Mouse (Mus musculus): ENCODE data around the gene Cyb561. TPM values are rescaled to one million over a fixed set of nuclear protein-coding genes. Genes with fewer than 3 reads are reported as not detected.

The Cyb561 gene
- polyA plus RNA-seq, 1 experiment: 21.4 TPM

- no peaks in the 10 kb centered on the region for H3K36me3 ChIP-seq (ENCODE audit: control insufficient read depth, insufficient read depth, low read length, poor library complexity, severe bottlenecking)
These were observed 21.5 kb upstream of the Cyb561 start for GRCm38 (mm10) chr11:105974593-105974992.

DNA sequence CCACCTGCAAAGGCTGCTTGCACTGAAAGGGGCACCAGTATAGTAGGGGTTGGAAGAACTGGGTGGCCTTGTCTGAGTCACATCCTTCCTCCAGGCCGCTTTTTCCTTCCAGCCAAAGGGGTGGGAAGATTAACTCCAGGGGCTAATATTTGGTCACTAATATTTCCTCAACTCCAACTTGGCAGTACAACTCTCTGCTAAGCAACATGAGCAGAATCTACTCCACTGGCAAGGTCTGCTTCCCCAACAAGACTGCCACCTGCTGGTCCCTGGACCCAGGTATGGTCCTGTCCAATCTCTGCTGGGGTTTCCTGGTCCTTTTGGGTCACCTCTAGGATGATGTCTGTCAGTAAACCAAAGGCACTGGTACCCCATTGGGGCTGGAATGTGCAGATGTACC lies 16.4 kb upstream of the Cyb561 start:
- Histone ChIP-seq H3K27me3 (ENCODE audit: control insufficient read depth, insufficient read depth, low read length, poor library complexity, severe bottlenecking) (no peaks in the 10 kb centered on the region; the same call in 1 of the 2 replicates), H3K36me3 (ENCODE audit: control insufficient read depth, insufficient read depth, low read length, poor library complexity, severe bottlenecking) (no peaks in the 10 kb centered on the region), H3K9ac (ENCODE audit: low read depth, poor library complexity, severe bottlenecking) (no peak overlapping the region), H3K27ac (ENCODE audit: insufficient read depth, low read length) (no peak overlapping the region), H3K4me1 (ENCODE audit: control insufficient read depth, insufficient read depth, low read length) (no peaks in the 10 kb centered on the region), H3K4me3 (ENCODE audit: low read depth, low read length) (no peak overlapping the region), H3K9me3 (replicated peaks; ENCODE audit: control insufficient read depth, insufficient read depth, low read length, poor library complexity, severe bottlenecking) (no peaks in the 10 kb centered on the region)
- TF ChIP-seq POLR2A (IDR thresholded peaks at IDR 0.05; ENCODE audit: insufficient read depth, low read length) (no peak), CTCF (IDR thresholded peaks at IDR 0.05; ENCODE audit: low read depth, low read length) (peak; percentile 64), EP300 (IDR thresholded peaks at IDR 0.05; ENCODE audit: insufficient read depth, low read depth, low read length) (no peak)

More at GRCm38 (mm10) chr11:105974593-105974992, 21.5 kb upstream of the Cyb561 start:
- Histone ChIP-seq H3K4me1 (ENCODE audit: control insufficient read depth, insufficient read depth, low read length) (no peaks in the 10 kb centered on the region), H3K9me3 (replicated peaks; ENCODE audit: control insufficient read depth, insufficient read depth, low read length, poor library complexity, severe bottlenecking) (no peaks in the 10 kb centered on the region), H3K27me3 (ENCODE audit: control insufficient read depth, insufficient read depth, low read length, poor library complexity, severe bottlenecking) (no peaks in the 10 kb centered on the region), H3K27ac (ENCODE audit: insufficient read depth, low read length) (no peak overlapping the region), H3K4me3 (ENCODE audit: low read depth, low read length) (no peak overlapping the region), H3K9ac (ENCODE audit: low read depth, poor library complexity, severe bottlenecking) (no peak overlapping the region)
- TF ChIP-seq CTCF (IDR thresholded peaks at IDR 0.05; ENCODE audit: low read depth, low read length) (no peak), POLR2A (IDR thresholded peaks at IDR 0.05; ENCODE audit: insufficient read depth, low read length) (no peak), EP300 (IDR thresholded peaks at IDR 0.05; ENCODE audit: insufficient read depth, low read depth, low read length) (no peak)

DNA sequence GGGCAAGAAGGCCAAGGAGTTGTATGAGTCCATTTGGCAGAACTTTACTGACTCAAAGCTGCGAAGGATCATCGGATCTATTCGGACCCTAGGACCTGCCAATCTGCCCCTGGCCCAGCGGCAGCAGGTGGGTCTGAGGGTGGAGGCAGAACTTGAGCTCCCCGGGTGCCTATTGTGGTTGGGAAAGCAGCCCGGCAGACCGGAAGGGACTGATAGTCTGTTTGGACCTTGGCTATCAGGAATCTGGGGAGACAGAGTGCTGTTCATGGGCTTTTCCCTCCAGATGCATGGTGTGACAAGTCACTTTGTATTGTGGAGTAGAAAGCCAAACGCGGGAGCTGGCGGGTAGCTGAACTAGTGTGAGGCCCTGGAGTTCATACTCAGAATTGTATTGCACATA lies 15.8 kb upstream of the Cyb561 start:
- Histone ChIP-seq H3K9me3 (replicated peaks; ENCODE audit: control insufficient read depth, insufficient read depth, low read length, poor library complexity, severe bottlenecking) (no peaks in the 10 kb centered on the region), H3K4me1 (ENCODE audit: control insufficient read depth, insufficient read depth, low read length) (no peaks in the 10 kb centered on the region), H3K4me3 (ENCODE audit: low read depth, low read length) (no peak overlapping the region), H3K27me3 (ENCODE audit: control insufficient read depth, insufficient read depth, low read length, poor library complexity, severe bottlenecking) (no peaks in the 10 kb centered on the region; the same call in 1 of the 2 replicates), H3K9ac (ENCODE audit: low read depth, poor library complexity, severe bottlenecking) (no peak overlapping the region), H3K27ac (ENCODE audit: insufficient read depth, low read length) (no peak overlapping the region), H3K36me3 (ENCODE audit: control insufficient read depth, insufficient read depth, low read length, poor library complexity, severe bottlenecking) (no peaks in the 10 kb centered on the region)
- no peak for TF ChIP-seq CTCF (IDR thresholded peaks at IDR 0.05; ENCODE audit: low read depth, low read length)
- TF ChIP-seq POLR2A (IDR thresholded peaks at IDR 0.05; ENCODE audit: insufficient read depth, low read length): no peak
- TF ChIP-seq EP300 (IDR thresholded peaks at IDR 0.05; ENCODE audit: insufficient read depth, low read depth, low read length): no peak

GRCm38 (mm10) chr11:105967741-105968574 lies 14.8 kb upstream of the Cyb561 start, which contains the start of gene Ace:
TSS of gene Ace (plus strand) at chr11:105967945.
- H3K9ac ChIP-seq (ENCODE audit: low read depth, poor library complexity, severe bottlenecking): peak within 1 kb of the TSS; percentile 48
- H3K36me3 ChIP-seq (ENCODE audit: control insufficient read depth, insufficient read depth, low read length, poor library complexity, severe bottlenecking): no peaks in the 10 kb centered on the region
- H3K27ac ChIP-seq (ENCODE audit: insufficient read depth, low read length): no peak within 1 kb of the TSS
- TF ChIP-seq EP300 (IDR thresholded peaks at IDR 0.05; ENCODE audit: insufficient read depth, low read depth, low read length): no peak
- TF ChIP-seq POLR2A (IDR thresholded peaks at IDR 0.05; ENCODE audit: insufficient read depth, low read length): no peak
- no peak for TF ChIP-seq CTCF (IDR thresholded peaks at IDR 0.05; ENCODE audit: low read depth, low read length)
- peak within 1 kb of the TSS; percentile 74 for H3K4me3 ChIP-seq (ENCODE audit: low read depth, low read length)
- no peaks in the 10 kb centered on the region; the same call in 1 of the 2 replicates for H3K27me3 ChIP-seq (ENCODE audit: control insufficient read depth, insufficient read depth, low read length, poor library complexity, severe bottlenecking)
- no peaks in the 10 kb centered on the region for H3K4me1 ChIP-seq (ENCODE audit: control insufficient read depth, insufficient read depth, low read length)
- H3K9me3 ChIP-seq (replicated peaks; ENCODE audit: control insufficient read depth, insufficient read depth, low read length, poor library complexity, severe bottlenecking): no peaks in the 10 kb centered on the region

- Histone ChIP-seq H3K4me1 (ENCODE audit: control insufficient read depth, insufficient read depth, low read length) (no peaks in the 10 kb centered on the region), H3K9ac (ENCODE audit: low read depth, poor library complexity, severe bottlenecking) (no peak overlapping the region), H3K36me3 (ENCODE audit: control insufficient read depth, insufficient read depth, low read length, poor library complexity, severe bottlenecking) (no peaks in the 10 kb centered on the region), H3K27me3 (ENCODE audit: control insufficient read depth, insufficient read depth, low read length, poor library complexity, severe bottlenecking) (no peaks in the 10 kb centered on the region; the same call in 1 of the 2 replicates), H3K27ac (ENCODE audit: insufficient read depth, low read length) (no peak overlapping the region), H3K4me3 (ENCODE audit: low read depth, low read length) (no peak overlapping the region), H3K9me3 (replicated peaks; ENCODE audit: control insufficient read depth, insufficient read depth, low read length, poor library complexity, severe bottlenecking) (no peaks in the 10 kb centered on the region)
- TF ChIP-seq CTCF (IDR thresholded peaks at IDR 0.05; ENCODE audit: low read depth, low read length) (no peak), POLR2A (IDR thresholded peaks at IDR 0.05; ENCODE audit: insufficient read depth, low read length) (no peak), EP300 (IDR thresholded peaks at IDR 0.05; ENCODE audit: insufficient read depth, low read depth, low read length) (no peak)
These were observed 13.2 kb upstream of the Cyb561 start for GRCm38 (mm10) chr11:105966288-105966687.

GRCm38 (mm10) chr11:105964691-105965090 lies 11.6 kb upstream of the Cyb561 start:
- Histone ChIP-seq H3K27me3 (ENCODE audit: control insufficient read depth, insufficient read depth, low read length, poor library complexity, severe bottlenecking) (no peaks in the 10 kb centered on the region; the same call in 1 of the 2 replicates), H3K27ac (ENCODE audit: insufficient read depth, low read length) (no peak overlapping the region), H3K4me1 (ENCODE audit: control insufficient read depth, insufficient read depth, low read length) (no peaks in the 10 kb centered on the region), H3K4me3 (ENCODE audit: low read depth, low read length) (no peak overlapping the region), H3K9me3 (replicated peaks; ENCODE audit: control insufficient read depth, insufficient read depth, low read length, poor library complexity, severe bottlenecking) (no peaks in the 10 kb centered on the region), H3K36me3 (ENCODE audit: control insufficient read depth, insufficient read depth, low read length, poor library complexity, severe bottlenecking) (no peaks in the 10 kb centered on the region), H3K9ac (ENCODE audit: low read depth, poor library complexity, severe bottlenecking) (no peak overlapping the region)
- TF ChIP-seq CTCF (IDR thresholded peaks at IDR 0.05; ENCODE audit: low read depth, low read length) (peak; percentile 69), EP300 (IDR thresholded peaks at IDR 0.05; ENCODE audit: insufficient read depth, low read depth, low read length) (no peak)

All from ES-Bruce4 (cell line).